Mouse (Mus musculus) splenic B cell, adult 2 months (primary cell): ENCODE results near the gene Med12l.

Source experiments
- DNase-seq: peaks from one replicate; pipeline ENCODE4 v3.0.0-alpha.2; 2011; ENCODE audit warnings: low read depth, low spot score
- H3K27me3 ChIP-seq: 2 replicates; pipeline ENCODE4 v1.6.1; 2012; ENCODE audit warnings: mild to moderate bottlenecking, low read length, moderate library complexity, mixed read lengths; ENCODE audit not compliant: control insufficient read depth, poor library complexity, insufficient read depth, severe bottlenecking
- H3K36me3 ChIP-seq: 2 replicates; pipeline ENCODE4 v1.6.1; 2012; ENCODE audit warnings: mild to moderate bottlenecking, low read length, moderate library complexity, mixed read lengths; ENCODE audit not compliant: control insufficient read depth, poor library complexity, insufficient read depth, severe bottlenecking

Med12l gene

DNA sequence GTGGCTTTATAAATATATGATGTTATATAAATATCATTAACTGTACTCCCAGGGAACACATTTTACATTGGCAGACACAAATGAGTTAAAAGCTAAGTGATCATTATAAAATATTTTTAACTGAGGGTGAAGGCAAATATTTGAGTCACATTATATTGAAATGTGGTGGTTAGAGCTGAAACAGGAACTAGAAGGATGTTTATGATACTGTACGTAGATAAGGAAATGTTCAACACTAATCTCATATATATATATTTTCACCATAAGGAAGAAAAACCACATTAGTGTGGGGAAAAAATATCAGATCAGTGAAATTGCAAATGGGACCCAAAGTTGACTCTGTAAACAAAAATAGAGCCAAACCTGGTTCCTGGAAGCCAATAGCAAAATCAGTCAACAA, 154.8 kb downstream of the Med12l start:
- DNase-seq: peak; percentile 28
- H3K27me3 ChIP-seq: no peaks in the 10 kb centered on the region

DNA sequence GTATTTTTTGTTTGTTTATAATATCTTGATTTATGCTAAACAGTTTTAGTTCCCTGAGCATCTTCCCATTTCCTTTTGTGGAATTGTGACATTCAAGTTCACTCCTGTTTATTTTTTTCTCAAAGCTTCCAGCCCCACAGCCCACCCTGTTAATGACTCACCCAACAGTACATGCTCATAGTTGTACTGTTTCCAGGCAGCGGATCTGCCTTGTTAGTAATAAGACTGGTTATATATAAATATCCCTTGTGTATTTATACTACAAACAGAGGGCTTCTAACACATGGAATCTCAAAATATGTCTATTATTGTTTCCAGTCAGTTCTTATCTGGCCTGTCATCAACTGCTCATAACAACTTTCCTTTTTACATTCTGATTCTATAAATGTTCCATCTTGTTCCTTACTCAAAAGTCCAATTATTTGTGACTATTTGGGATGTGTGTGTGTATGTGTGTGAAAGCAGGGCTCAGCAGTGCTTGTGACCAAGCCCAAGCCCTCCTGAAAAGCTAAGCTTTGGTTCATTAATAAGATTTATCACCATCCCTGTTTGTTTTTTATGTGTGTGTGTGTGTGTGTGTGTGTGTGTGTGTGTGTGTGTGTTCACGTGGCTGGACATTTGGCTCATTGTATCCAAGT, 161.9 kb downstream of the Med12l start:
- H3K27me3 ChIP-seq: no peaks in the 10 kb centered on the region
- DNase-seq: no peak
- H3K36me3 ChIP-seq: no peaks in the 10 kb centered on the region

More for the DNA sequence above, 154.8 kb downstream of the Med12l start:
- no peaks in the 10 kb centered on the region for H3K36me3 ChIP-seq

DNA sequence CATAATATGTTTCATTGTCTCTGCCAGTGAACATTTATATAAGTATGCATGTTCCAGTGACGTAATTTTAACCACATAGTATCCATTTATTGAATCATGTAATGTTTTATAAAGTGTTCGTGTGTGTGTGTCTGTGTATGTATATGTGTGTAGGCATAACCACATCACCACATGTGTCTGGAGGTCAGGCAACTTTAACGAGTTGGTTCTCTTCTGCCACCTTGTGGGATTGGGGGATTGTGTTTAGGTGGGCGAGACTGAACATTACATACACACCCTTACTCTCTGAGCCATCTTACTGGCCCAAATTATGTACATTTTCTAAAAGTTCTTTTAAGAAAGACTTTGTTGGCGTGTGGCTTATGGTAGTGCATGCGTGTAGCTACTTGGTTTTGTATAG, 162.9 kb downstream of the Med12l start:
- DNase-seq: peak; percentile 41
- Histone ChIP-seq H3K36me3 (no peaks in the 10 kb centered on the region), H3K27me3 (no peaks in the 10 kb centered on the region)

DNA sequence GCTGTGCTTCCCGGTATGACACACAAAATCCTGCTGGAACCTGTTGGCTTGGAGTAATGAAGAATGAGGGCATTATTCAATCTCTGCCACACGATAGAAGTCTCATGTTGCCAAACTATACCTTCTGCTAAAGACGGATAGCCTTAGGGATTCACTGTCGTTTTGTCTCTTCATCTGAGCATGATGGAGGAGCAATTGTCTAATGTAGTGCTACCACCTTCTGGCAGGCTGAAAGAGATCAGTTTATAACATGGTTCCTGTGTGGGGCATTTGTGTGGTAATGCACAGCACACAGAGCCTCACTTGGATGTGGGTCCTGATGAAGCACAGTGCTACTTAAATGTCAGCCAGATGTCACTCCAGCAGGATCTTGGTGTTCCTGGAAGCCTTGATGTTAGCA, 163.6 kb downstream of the Med12l start:
- Histone ChIP-seq H3K27me3 (no peaks in the 10 kb centered on the region), H3K36me3 (no peaks in the 10 kb centered on the region)
- DNase-seq: peak; percentile 20

DNA sequence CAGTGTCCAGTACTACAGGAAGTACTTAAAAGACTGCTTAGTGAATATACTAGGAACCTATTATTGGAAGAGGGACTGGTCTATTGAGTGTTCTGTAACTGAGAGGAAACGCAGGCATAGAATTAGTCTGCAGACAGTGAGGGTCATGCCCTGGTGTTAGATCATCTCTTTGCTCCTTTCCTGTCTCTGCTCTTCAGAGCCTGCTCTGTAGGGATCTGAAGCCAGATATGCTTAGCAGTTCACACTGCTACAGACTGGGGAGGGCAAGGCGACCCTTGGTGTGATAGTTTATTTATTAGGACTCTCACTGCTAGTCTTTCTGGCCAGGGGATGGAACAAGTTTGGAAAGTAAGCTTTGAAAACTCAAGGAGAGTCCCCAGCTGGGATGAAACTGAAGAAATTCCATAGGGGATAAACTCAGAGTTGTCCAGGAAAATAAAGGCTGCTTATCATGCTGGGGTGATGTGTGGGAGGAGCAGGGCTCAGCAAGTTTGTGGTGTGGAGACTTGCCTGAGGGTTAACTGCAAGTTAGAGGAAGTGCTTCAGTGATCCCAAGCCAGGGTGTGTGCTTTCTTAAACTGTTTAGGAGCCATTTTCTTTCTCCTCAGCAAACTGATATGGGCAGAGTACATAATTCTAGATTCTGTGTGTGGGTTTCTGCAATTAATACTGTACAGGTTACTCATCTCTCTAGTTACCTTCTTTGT, 164.4 kb downstream of the Med12l start:
- Histone ChIP-seq H3K27me3 (no peaks in the 10 kb centered on the region), H3K36me3 (no peaks in the 10 kb centered on the region)
- no peak for DNase-seq

DNA sequence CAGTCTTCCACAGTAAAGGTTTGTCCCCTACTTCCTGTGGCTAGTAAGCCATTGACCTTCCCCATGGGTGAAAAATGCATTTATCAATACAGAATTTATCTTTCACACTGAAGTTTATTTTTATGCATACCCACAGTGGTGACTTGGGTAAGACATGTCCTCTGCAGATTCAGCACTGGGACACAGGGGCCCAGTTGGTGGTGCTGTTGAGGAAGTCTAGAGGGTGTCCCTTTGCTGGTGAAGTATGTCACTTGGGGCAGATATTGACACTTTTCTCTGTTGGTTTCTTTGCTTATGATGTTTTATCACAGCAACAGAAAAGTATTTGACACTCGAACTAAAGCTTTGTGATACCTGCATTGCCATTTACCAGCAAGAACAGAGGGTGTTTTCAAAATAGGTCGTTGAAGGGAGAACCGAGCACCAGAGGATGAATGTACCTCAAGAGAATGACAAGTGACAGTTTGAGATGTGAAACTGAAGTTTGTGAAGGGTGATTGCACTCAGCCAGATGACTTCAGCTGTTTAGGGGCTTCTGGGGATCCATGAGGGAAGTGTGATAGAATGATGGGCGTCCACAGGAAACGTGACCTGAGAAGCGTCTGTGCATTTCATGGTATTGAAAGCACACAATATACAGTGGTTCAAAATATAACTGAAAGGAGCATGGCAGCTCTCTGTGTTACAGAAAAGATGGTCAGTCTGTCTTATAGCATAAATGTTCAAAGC, 169.0 kb downstream of the Med12l start:
- Histone ChIP-seq H3K36me3 (no peaks in the 10 kb centered on the region), H3K27me3 (no peaks in the 10 kb centered on the region)
- DNase-seq: peak; percentile 70

DNA sequence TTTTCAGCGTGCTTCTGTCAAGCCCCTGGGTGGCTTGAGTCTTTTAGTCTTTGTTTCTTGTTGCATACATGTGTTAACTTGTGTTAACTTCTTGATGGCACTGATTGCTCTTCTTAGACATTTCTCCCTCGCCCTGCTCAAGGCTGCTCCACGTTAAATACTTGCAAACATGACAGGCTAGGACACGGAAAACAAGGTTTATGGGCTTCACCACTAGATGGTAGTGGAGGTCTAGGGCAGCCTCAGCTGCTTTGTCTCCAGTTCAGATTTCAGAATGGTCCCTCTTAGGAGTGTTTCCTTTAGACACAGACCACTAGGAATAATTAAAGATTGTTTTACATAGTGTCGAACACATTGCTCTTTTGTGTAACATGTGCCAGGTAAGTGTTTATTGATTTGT, 169.6 kb downstream of the Med12l start:
- H3K36me3 ChIP-seq: no peaks in the 10 kb centered on the region
- H3K27me3 ChIP-seq: no peaks in the 10 kb centered on the region
- peak; percentile 79 for DNase-seq

DNA sequence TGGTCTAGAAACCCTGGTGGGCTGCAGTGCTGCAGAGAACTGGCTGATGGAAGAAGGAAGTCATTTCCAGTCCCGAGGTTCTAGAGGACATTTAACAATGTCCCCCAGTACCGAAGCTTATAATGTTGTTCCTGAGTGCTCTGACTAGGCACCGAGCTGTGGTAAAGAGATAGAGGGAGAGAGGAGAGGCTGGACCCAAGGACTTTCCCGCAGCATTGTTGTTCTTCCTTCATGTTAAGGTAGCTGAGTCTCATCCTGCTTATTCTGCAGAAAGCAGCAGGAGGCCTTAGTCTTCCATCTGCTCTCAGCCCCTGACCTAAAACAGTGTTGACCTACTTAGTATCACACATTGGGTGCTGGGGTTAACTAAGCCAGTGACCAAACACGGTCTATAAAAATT, 171.2 kb downstream of the Med12l start:
- no peaks in the 10 kb centered on the region for H3K27me3 ChIP-seq
- H3K36me3 ChIP-seq: no peaks in the 10 kb centered on the region
- no peak for DNase-seq

DNA sequence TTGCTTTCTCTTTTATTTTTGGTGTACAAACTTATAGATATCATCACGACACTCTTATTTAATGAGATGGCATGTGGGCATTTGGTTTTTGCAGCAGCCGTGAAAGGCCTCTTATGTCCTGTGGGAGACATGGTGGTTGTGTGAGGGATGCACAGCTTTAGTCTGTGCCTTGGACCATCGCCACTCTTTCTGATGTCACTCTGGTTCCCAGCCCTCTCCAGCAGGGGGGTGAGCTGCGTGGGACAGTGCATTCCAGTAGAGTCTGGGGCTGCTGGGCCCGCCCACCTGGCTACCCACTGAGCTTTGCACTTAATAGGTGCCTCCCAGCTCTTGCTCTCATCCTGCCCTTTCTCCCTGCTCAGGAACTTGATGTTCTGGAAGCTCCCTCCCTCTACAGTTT, 175.5 kb downstream of the Med12l start:
- no peaks in the 10 kb centered on the region for H3K27me3 ChIP-seq
- no peak for DNase-seq
- H3K36me3 ChIP-seq: no peaks in the 10 kb centered on the region

DNA sequence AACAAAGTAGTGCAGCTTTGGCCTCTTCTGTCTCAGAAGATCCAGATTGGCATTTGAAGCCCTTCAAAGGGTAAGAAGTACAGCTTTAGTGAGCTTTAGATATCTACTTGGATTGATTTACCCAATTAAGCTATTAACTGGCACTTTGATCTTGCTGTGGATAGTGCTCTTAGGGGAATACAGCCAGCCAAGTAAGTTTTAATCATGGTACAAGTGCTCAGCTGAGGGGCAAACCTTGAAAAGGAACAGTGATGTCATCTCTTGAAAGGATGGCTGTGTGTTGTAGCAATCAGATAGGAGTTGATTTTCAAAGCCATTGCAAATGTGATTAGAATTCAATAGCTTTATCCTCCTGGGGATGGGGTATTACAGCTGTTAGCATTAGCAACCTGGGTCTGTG, 176.5 kb downstream of the Med12l start:
- Histone ChIP-seq H3K36me3 (no peaks in the 10 kb centered on the region), H3K27me3 (no peaks in the 10 kb centered on the region)
- DNase-seq: no peak

DNA sequence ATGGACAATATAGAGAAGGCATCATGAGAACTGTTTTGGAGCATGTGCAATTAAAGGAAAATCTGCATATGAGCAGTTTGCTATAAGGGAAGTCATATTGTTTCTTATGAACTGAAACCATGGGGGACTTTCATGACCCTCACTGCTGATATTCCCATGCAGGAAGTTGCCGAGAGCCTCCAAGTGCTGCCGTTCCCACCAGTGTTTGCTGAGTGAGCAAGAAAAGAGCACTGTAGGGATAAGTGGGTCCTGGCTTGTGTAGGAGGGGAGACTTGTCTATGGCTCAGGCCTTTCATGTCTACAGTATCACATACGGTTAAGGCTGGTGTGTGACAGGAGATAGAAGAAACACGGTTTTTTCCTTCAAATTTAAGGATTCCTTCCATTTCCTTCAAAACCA, 180.0 kb downstream of the Med12l start:
- H3K36me3 ChIP-seq: no peaks in the 10 kb centered on the region
- no peaks in the 10 kb centered on the region for H3K27me3 ChIP-seq
- DNase-seq: no peak

DNA sequence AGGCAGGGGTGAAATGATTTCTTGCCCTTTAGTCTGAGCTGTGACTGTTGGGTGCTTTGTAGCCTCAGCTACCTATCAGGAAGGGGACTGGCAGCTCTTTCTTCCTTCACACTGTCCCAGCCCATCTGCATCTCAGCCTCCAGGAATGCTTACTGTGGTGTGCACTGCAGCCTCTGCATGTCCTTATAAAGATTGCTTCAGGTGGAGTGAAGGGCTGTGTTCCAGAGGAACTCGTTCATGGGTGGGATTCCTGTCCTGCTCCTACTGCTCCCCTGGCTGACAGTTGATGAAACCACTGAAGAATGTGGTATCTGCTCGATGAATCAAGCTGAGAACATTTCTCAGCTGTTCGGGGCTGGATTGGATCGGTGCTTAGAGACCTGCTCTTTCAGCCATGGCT, 181.7 kb downstream of the Med12l start:
- no peak for DNase-seq

DNA sequence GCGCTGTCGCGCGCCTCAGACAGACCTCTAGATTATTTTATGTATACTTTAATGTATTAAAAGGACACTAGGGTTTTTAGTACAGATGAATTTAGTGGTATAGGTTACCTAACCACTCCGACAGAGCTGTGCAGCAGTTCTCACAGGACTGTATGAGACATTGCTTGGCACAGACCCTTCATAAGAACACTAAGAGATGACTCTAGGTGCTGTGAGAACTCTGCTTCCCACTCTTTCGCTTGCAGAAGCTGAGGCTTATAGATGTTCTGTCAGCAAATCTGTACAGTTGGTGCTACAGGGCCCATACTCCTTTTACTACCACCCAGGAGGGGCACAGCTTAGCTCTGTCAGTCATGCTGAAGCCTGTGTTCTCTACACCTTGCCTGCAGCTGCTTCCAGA, 186.0 kb downstream of the Med12l start:
- H3K36me3 ChIP-seq: no peaks in the 10 kb centered on the region
- DNase-seq: no peak
- no peaks in the 10 kb centered on the region for H3K27me3 ChIP-seq

More for the DNA sequence above, 181.7 kb downstream of the Med12l start:
- no peaks in the 10 kb centered on the region for H3K36me3 ChIP-seq
- no peaks in the 10 kb centered on the region for H3K27me3 ChIP-seq

DNA sequence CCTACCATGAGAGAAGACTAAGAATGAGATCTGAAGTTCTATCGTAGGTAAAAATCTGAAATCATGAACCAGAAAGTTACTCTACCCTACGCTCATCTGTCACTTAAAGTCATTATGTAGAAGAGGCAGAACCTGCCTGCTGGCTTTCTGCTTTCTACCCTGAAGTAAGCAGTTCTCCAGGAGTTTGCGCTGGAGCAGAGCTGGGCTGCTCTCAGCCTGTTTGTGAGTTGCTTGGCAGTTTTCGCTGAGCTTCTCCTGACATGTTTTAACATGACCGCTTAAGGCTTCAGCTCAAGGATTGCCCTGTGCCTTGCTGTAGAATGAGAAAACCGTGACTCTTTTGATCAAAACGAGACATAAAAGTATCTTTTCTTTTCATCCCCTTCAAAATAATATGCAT, 188.5 kb downstream of the Med12l start:
- Histone ChIP-seq H3K36me3 (no peaks in the 10 kb centered on the region), H3K27me3 (no peaks in the 10 kb centered on the region)
- no peak for DNase-seq

DNA sequence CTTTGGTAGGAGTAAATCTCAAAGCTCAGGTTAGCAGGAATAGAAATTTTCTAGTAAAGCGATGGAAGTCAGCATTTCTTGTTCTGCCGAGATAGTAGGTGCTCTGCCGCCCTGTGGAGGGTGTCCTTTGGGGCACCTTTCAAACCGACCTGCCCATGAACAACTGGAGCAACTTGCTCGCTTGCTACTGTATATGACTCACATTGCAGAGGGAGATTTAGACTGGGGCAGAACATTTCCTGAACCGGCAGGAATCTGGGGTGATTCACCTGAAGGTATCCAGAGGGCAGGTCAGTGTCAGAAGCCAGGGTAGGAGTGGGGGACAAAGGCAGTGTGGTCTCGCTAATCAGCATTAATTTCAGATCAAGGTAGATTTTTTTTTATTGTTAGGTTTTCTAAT, 189.3 kb downstream of the Med12l start, which contains the start of gene Gpr87:
Gene Gpr87, minus strand, starts transcription at position 167 of the 400 bp plus-strand sequence.
- H3K36me3 ChIP-seq: no peaks in the 10 kb centered on the region

More for the DNA sequence above, 189.3 kb downstream of the Med12l start, which contains the start of gene Gpr87:
- no peak for DNase-seq
- no peaks in the 10 kb centered on the region for H3K27me3 ChIP-seq
